Mouse (Mus musculus): ENCODE measurements around the gene Grik4. TPM values are rescaled to one million over a fixed set of nuclear protein-coding genes. Genes with fewer than 3 reads are reported as not detected.

Gene Grik4
- total and polyA plus RNA-seq, 2 experiments from 2014 or later = 7.7 to 11.9 TPM

DNA sequence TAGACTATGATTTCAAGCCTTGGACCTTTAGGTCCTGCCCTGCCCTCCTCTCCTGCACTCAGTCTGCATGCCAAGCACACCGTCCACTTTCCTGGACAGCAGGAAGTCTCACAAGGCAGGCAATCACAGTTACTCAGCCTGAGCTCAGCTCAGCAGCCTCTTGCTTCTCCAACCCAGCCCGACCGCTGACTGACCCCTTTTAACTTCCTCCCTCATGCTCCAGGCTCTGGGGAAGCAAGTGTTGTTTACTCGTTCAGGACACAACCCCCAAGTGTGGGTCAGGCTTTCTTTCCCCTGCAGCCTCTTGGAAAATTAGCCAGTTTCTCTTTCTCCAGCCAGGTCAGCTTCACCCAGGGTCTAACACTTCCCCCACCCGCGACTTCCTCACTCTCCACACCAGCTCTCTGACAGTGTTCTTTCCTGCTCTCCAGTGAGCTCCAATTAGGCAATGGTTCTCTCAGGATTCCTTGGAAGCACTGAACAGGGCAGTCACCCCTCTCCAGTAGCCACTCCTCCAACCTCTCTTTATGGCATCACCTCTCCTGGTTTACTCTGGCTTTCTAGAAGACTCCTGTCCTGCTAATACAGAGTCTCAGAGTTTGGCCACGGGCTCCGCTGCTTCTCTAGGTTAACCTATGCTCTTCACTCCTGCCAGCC is 35.5 kb downstream of the Grik4 start:
- Histone ChIP-seq H3K4me2 (ENCODE audit: low read depth) (no peak overlapping the region), H3K27me3 (ENCODE audit: insufficient read depth, low read length) (no peaks in the 10 kb centered on the region), H3K36me3 (ENCODE audit: insufficient read depth) (no peaks in the 10 kb centered on the region), H3K4me3 (ENCODE audit: low read depth, low read length) (no peak overlapping the region), H3K27ac (ENCODE audit: low read depth, low read length) (no peak overlapping the region), H3K4me1 (ENCODE audit: insufficient read depth) (no peaks in the 10 kb centered on the region), H3K9ac (no peak overlapping the region), H3K9me3 (ENCODE audit: low read length) (no peaks in the 10 kb centered on the region)
- TF ChIP-seq CTCF (IDR thresholded peaks at IDR 0.05; ENCODE audit: low read depth) = no peak
- no peak for ATAC-seq
- DNase-seq = no peak
- WGBS = 63% methylated on average over 8 of the region's 8 CpGs

DNA sequence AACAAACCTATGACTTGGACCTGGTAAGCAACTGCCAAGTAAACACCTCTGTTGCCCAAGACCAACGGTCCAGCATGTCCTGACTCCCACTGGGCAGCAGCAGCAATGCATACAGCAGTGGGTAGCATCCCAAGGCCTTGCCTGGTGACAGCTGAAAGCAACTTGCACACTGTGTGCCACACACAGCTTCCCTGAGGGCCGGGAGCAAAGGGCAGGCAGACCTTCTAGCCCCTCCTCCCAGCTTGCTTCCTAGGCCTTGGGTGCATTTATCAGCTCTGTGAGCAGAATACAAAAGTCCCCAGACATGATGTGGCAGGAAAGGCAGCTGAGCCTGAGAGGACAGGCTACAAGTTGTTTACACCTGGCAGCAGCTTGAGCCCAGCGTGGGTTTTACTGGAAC is 37.3 kb downstream of the Grik4 start:
- H3K9ac ChIP-seq = no peak overlapping the region
- ATAC-seq = no peak
- no peaks in the 10 kb centered on the region for H3K9me3 ChIP-seq (ENCODE audit: low read length)
- H3K36me3 ChIP-seq (ENCODE audit: insufficient read depth) = no peaks in the 10 kb centered on the region
- no peak for TF ChIP-seq CTCF (IDR thresholded peaks at IDR 0.05; ENCODE audit: low read depth)
- H3K27ac ChIP-seq (ENCODE audit: low read depth, low read length) = no peak overlapping the region
- DNase-seq = no peak
- H3K4me1 ChIP-seq (ENCODE audit: insufficient read depth) = no peaks in the 10 kb centered on the region
- no peaks in the 10 kb centered on the region for H3K27me3 ChIP-seq (ENCODE audit: insufficient read depth, low read length)
- WGBS = 21% methylated on average over 3 of the region's 3 CpGs
- H3K4me3 ChIP-seq (ENCODE audit: low read depth, low read length) = no peak overlapping the region
- H3K4me2 ChIP-seq (ENCODE audit: low read depth) = no peak overlapping the region

DNA sequence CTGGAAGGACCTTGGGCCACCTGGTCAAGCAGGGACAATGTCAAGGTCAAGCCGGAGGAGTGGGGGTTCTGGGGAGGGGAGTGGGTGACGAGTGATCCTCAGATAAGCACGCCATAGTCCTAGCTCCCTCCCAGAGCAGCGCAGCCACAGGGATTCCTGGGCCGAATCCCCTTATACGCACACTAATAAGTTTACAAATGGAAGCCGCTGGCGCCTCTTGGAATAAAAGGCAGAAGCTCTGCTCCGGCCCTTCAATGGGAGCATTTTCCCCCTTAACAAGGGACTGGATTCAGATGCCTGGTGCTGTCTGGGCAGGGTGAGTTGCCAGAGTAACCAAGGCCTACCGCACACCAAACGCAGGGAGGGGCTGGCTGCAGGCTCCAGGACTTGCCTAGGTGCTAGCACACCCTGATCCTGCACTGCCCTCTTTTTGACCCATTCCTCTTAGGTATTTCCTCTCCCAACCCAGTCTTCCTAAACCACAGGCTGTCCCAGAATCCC is 46.2 kb downstream of the Grik4 start:
- Histone ChIP-seq H3K4me1 (ENCODE audit: insufficient read depth) (peaks cover 12% of the 10 kb centered on the region), H3K4me2 (ENCODE audit: low read depth) (peak overlapping the region; percentile 98), H3K36me3 (ENCODE audit: insufficient read depth) (no peaks in the 10 kb centered on the region), H3K27ac (ENCODE audit: low read depth, low read length) (peak overlapping the region; percentile 50; the same call in 1 of the 2 replicates), H3K9me3 (ENCODE audit: low read length) (no peaks in the 10 kb centered on the region), H3K4me3 (ENCODE audit: low read depth, low read length) (peak overlapping the region; percentile 49), H3K27me3 (ENCODE audit: insufficient read depth, low read length) (no peaks in the 10 kb centered on the region), H3K9ac (peak overlapping the region; percentile 63)
- ATAC-seq (peak; percentile 34; the same call in 1 of the 2 replicates), DNase-seq (peak; percentile 39)
- TF ChIP-seq CTCF (IDR thresholded peaks at IDR 0.05; ENCODE audit: low read depth) = no peak
- 7% methylated on average over 11 of the region's 11 CpGs for WGBS

DNA sequence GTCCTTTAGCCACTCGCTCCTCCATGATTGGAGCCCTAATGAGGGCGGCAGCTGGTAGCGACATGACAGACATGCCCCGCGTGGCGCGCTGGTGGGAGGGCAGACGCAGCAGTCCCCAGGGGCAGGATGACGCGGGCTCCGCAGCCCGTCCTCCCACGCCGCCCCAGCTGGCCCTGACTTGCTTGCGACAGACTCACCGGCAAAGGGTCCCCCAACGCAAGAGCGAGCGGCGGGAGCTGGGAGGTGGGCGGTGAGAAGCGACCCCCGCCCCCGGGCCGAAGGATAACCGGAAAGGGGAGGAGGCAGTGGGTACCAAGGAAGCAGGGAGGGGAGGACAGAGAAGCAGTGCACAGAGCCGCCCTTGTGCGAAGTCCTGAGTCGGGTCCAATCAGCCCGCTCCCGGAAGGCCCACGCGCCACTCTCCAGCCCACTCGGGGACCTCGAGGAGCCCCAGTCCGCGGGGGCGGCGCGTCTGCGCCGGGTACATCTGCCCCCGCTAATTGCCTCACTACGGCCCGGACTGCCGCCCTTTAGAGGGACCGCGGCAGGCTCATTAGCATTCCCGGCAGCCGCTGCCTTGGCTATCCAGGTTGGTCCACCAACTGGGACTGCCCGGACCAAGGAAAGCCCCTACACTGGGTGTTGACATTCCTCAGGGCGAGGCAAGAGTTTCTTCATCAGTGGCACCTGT is 46.8 kb downstream of the Grik4 start:
- H3K27ac ChIP-seq (ENCODE audit: low read depth, low read length) = peak overlapping the region; percentile 50; the same call in 1 of the 2 replicates
- no peaks in the 10 kb centered on the region for H3K27me3 ChIP-seq (ENCODE audit: insufficient read depth, low read length)
- TF ChIP-seq CTCF (IDR thresholded peaks at IDR 0.05; ENCODE audit: low read depth) = no peak
- peak; percentile 69 for DNase-seq
- H3K4me3 ChIP-seq (ENCODE audit: low read depth, low read length) = peak overlapping the region; percentile 49
- under 1% methylated on average over 52 of the region's 52 CpGs for whole genome bisulfite sequencing
- peaks cover 12% of the 10 kb centered on the region for H3K4me1 ChIP-seq (ENCODE audit: insufficient read depth)
- H3K9me3 ChIP-seq (ENCODE audit: low read length) = no peaks in the 10 kb centered on the region
- peak overlapping the region; percentile 98 for H3K4me2 ChIP-seq (ENCODE audit: low read depth)
- no peaks in the 10 kb centered on the region for H3K36me3 ChIP-seq (ENCODE audit: insufficient read depth)
- peak overlapping the region; percentile 63 for H3K9ac ChIP-seq
- peak; percentile 89 for ATAC-seq

DNA sequence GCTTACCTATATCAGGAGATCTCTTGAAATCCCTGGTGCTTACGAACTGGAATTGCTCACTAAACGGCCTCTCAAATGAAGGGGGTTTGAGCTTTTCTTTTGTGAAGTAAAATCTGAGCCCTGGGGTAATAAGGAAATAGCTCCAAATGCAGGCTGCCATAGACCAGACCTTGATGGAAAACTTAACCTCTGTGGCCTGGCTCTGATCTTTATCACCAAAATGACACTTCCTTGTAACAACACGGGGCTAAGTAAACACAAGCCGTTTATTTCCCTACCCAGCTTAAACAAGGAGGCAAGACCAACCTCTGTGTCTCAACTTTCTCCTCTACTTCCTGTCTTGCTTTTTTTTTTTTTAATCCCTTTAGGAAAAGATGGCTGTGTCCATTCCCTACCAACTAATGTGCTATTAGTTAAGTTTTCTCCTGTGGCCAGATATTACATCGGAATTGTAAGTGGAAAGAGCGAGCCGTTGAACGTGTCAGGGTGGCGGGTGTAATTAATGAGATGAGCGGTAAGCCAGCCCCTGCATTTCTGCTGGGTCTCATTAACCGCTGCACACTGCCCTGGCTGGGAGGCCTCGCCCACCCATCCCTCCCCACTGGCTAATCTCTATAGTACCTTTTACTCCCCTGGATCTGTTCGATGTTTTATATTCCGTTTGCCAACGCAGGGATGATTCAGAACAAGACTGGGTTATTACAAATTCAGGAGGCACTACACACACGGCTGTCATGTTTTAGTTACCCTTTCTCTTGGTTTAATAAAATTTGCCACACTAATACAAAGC is 47.7 kb downstream of the Grik4 start:
- Histone ChIP-seq H3K4me2 (ENCODE audit: low read depth) (peak overlapping the region; percentile 98), H3K4me1 (ENCODE audit: insufficient read depth) (peaks cover 12% of the 10 kb centered on the region), H3K9ac (peak overlapping the region; percentile 63; the same call in 1 of the 2 replicates), H3K9me3 (ENCODE audit: low read length) (no peaks in the 10 kb centered on the region), H3K4me3 (ENCODE audit: low read depth, low read length) (peak overlapping the region; percentile 49), H3K36me3 (ENCODE audit: insufficient read depth) (no peaks in the 10 kb centered on the region), H3K27me3 (ENCODE audit: insufficient read depth, low read length) (no peaks in the 10 kb centered on the region), H3K27ac (ENCODE audit: low read depth, low read length) (no peak overlapping the region)
- 6% methylated on average over 16 of the region's 16 CpGs for WGBS
- TF ChIP-seq CTCF (IDR thresholded peaks at IDR 0.05; ENCODE audit: low read depth) = no peak
- ATAC-seq = peak; percentile 1; the same call in 1 of the 2 replicates
- DNase-seq = no peak

DNA sequence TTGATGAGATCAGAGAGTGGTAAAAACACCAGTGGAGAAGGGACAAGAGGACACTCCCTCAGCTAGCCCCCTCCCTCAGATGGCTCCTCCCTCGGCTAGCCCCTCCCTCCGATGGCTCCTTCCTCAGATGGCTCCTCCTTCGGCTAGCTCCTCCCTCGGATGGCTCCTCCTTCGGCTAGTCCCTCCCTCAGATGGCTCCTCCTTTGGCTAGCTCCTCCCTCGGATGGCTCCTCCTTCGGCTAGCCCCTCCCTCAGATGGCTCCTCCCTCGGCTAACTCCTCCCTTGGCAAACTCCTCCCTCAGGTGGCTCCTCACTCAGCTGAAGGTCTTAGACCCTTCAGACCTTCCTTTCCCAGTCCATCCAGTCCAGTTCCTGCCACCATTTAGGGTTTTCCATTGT is 51.5 kb downstream of the Grik4 start:
- no peak overlapping the region for H3K9ac ChIP-seq
- no peak overlapping the region for H3K4me2 ChIP-seq (ENCODE audit: low read depth)
- no peaks in the 10 kb centered on the region for H3K9me3 ChIP-seq (ENCODE audit: low read length)
- peaks cover 8% of the 10 kb centered on the region for H3K4me1 ChIP-seq (ENCODE audit: insufficient read depth)
- H3K36me3 ChIP-seq (ENCODE audit: insufficient read depth) = no peaks in the 10 kb centered on the region
- no peak for DNase-seq
- no peak for TF ChIP-seq CTCF (IDR thresholded peaks at IDR 0.05; ENCODE audit: low read depth)
- 90% methylated on average over 8 of the region's 8 CpGs for WGBS
- ATAC-seq = no peak
- H3K27me3 ChIP-seq (ENCODE audit: insufficient read depth, low read length) = no peaks in the 10 kb centered on the region
- no peak overlapping the region for H3K4me3 ChIP-seq (ENCODE audit: low read depth, low read length)
- no peak overlapping the region for H3K27ac ChIP-seq (ENCODE audit: low read depth, low read length)

All from forebrain, postnatal 0 days (tissue).